Mouse (Mus musculus): ENCODE data around the gene Adgrg3.
"Not testable (repeated sequence)": the region's sequence is repeated elsewhere in the genome, so short reads cannot be mapped to it uniquely, and the experiment has no call there.

GRCm38 (mm10) chr8:95028391-95028790, 10.9 kb downstream of the Adgrg3 start:
- not testable (repeated sequence) for TF ChIP-seq CTCF (IDR thresholded peaks at IDR 0.05; ENCODE audit: low read depth, low read length); POLR2A (IDR thresholded peaks at IDR 0.05; ENCODE audit: borderline replicate concordance, low read depth, low read length)

Data from bone marrow macrophage, adult 2 months (primary cell).